Mouse (Mus musculus) bone marrow, adult 2 months (tissue): ENCODE measurements around the gene Ift88.

Experiments used
- CTCF ChIP-seq: fragments of 200-500 bp; IDR thresholded peaks from 2 replicates; pipeline ENCODE4 v1.5.1; 2011; ENCODE audit warnings: low read length, control low read depth; ENCODE audit not compliant: control insufficient read depth, insufficient read depth
- POLR2A ChIP-seq: fragments of 200-500 bp; IDR thresholded peaks from 2 replicates; pipeline ENCODE4 v1.6.1; 2011; ENCODE audit warnings: low read depth, mild to moderate bottlenecking, control low read depth, low read length, borderline replicate concordance; ENCODE audit not compliant: control insufficient read depth

DNA sequence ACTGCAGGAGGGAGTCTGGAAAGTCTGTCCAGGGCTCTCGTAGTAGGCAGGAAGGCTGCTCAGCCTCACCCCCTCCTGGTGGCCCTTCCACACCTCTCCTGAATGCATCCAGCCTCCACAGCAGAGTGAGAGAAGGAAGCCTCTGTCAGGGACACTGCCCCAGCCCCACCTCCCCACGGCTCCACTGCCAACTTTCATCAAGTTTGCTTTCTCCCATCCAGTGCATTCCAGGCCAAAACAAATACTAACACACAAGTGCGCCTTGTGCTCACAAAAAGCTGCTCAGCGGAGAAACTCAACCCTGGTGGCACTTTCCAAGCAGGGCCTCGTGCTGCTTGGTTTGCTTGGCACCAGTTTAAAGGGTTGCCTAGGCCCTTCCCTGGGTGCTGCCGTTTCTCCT lies 85.7 kb downstream of the Ift88 start:
- no peak for TF ChIP-seq CTCF
- TF ChIP-seq POLR2A, result no peak
